Mouse (Mus musculus) hindbrain, embryonic 12.5 days (tissue): ENCODE measurements at regions not wholly inside any gene's neighbourhood (a gene's known extent, or its start where the extent isn't known, plus 50 kb on each side); places are given as distances from the start of the nearest gene placed in this dataset.

Experiments
- ATAC-seq: fragments of 200-750 bp; cut with Nextera tagmentation; 2 replicates; pipeline ENCODE4 v1.8.0; 2017; ENCODE audit warnings: moderate TSS enrichment; ENCODE audit not compliant: low FRiP score
- H3K27ac ChIP-seq: fragments of 300-500 bp; sonication (generic); 2 replicates; pipeline ENCODE4 v1.5.1; 2016; ENCODE audit warnings: mild to moderate bottlenecking
- H3K27me3 ChIP-seq: fragments of 300-500 bp; sonication (generic); 2 replicates; pipeline ENCODE4 v1.6.1; 2016; ENCODE audit warnings: mild to moderate bottlenecking
- H3K36me3 ChIP-seq: fragments of 300-500 bp; sonication (generic); 2 replicates; pipeline ENCODE4 v1.6.1; 2016; ENCODE audit warnings: mild to moderate bottlenecking
- H3K4me1 ChIP-seq: fragments of 300-500 bp; sonication (generic); 2 replicates; pipeline ENCODE4 v1.6.1; 2016
- H3K4me2 ChIP-seq: fragments of 300-500 bp; sonication (generic); replicated peaks from 2 replicates; pipeline ENCODE4 v1.6.1; 2016; ENCODE audit warnings: mild to moderate bottlenecking
- H3K4me3 ChIP-seq: fragments of 300-500 bp; sonication (generic); 2 replicates; pipeline ENCODE4 v1.5.1; 2016; ENCODE audit warnings: mild to moderate bottlenecking
- H3K9ac ChIP-seq: fragments of 300-500 bp; sonication (generic); 2 replicates; pipeline ENCODE4 v1.6.1; 2016; ENCODE audit warnings: mild to moderate bottlenecking, moderate library complexity
- H3K9me3 ChIP-seq: fragments of 300-500 bp; sonication (generic); replicated peaks from 2 replicates; pipeline ENCODE4 v1.6.1; 2016; ENCODE audit warnings: mild to moderate bottlenecking
- WGBS: fragments of 180-500 bp; shearing (Covaris S2); methylation state at CpG from one replicate; pipeline ENCODE4 v1.1.7; 2016; 5-methylcytosine and 5-hydroxymethylcytosine counted together

DNA sequence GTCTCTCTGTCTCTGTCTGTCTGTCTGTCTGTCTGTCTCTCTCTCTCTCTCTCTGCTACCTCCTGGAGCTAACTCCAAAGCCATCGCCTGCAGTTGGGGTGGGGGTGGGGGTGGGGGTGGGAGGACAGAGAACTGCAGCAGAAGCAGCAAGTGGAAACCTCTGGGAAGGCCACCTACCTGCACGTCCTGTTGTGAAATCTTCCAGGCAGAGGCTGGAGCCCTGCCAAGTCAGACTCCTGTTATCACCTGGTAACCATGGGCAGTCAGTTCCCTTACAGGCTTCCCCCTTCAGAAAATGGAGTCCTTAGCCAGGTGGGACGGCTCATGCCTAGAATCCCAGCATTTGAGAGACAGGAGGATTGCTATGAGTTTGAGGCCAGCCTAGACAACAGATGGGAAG lies 361.8 kb downstream of the Bcor start:
- ATAC-seq = 0 out of 2 replicates have a peak, but pooled peaks have one; percentile 12
- 20% methylated on average over 3 of the region's 3 CpGs for WGBS
- H3K9ac ChIP-seq = no peak overlapping the region
- H3K4me1 ChIP-seq = peaks cover 7% of the 10 kb centered on the region
- H3K27ac ChIP-seq = peak overlapping the region; percentile 52
- H3K36me3 ChIP-seq = no peaks in the 10 kb centered on the region
- no peaks in the 10 kb centered on the region for H3K9me3 ChIP-seq
- H3K4me3 ChIP-seq = no peak overlapping the region
- H3K27me3 ChIP-seq = peaks cover 52% of the 10 kb centered on the region
- no peak overlapping the region for H3K4me2 ChIP-seq

- peaks cover 12% of the 10 kb centered on the region for H3K4me1 ChIP-seq
Measured at GRCm38 (mm10) chrX:11800400-11800941, 359.7 kb downstream of the Bcor start.

DNA sequence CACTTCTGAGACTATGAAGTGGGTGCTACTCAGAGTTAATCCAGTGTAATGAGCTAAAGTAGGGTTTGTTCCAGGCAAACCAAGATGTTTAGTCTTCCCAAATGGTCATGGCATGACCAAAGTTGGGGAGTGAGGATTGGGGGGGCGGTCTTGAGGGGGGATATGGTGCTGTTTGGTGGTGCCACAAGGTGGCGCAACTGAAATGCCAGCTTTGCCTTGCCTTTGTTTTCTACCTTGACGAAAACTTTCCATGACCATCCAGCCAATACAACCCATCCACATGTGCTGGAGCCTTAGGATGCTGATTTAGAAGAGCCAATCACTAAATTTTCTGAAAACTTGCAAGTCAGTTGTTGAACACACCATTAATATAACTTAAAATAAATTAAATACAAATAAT lies 358.9 kb downstream of the Bcor start:
- no peaks in the 10 kb centered on the region for H3K36me3 ChIP-seq
- no peak overlapping the region for H3K4me3 ChIP-seq
- H3K4me1 ChIP-seq = peaks cover 12% of the 10 kb centered on the region
- peaks cover 69% of the 10 kb centered on the region for H3K27me3 ChIP-seq
- no peak overlapping the region for H3K27ac ChIP-seq
- 34% methylated on average over 3 of the region's 3 CpGs for WGBS
- H3K9me3 ChIP-seq = no peaks in the 10 kb centered on the region
- ATAC-seq = no peak
- H3K4me2 ChIP-seq = no peak overlapping the region
- no peak overlapping the region for H3K9ac ChIP-seq

More at GRCm38 (mm10) chrX:11800400-11800941, 359.7 kb downstream of the Bcor start:
- Histone ChIP-seq H3K4me3 (no peak overlapping the region), H3K9ac (no peak overlapping the region), H3K27ac (no peak overlapping the region), H3K27me3 (peaks cover 65% of the 10 kb centered on the region), H3K36me3 (no peaks in the 10 kb centered on the region), H3K4me2 (no peak overlapping the region), H3K9me3 (no peaks in the 10 kb centered on the region)
- no peak for ATAC-seq
- 52% methylated on average over 16 of the region's 16 CpGs for WGBS

GRCm38 (mm10) chrX:11801621-11802020 lies 358.5 kb downstream of the Bcor start:
- Histone ChIP-seq H3K27ac (no peak overlapping the region), H3K9me3 (no peaks in the 10 kb centered on the region), H3K4me3 (no peak overlapping the region), H3K9ac (no peak overlapping the region), H3K4me1 (peaks cover 14% of the 10 kb centered on the region), H3K36me3 (no peaks in the 10 kb centered on the region), H3K4me2 (no peak overlapping the region), H3K27me3 (peaks cover 69% of the 10 kb centered on the region)
- WGBS = 44% methylated on average over 12 of the region's 12 CpGs
- ATAC-seq = no peak

- WGBS = 50% methylated on average over 8 of the region's 8 CpGs
- no peaks in the 10 kb centered on the region for H3K9me3 ChIP-seq
- H3K27me3 ChIP-seq = peaks cover 73% of the 10 kb centered on the region
- no peak overlapping the region for H3K9ac ChIP-seq
- H3K4me2 ChIP-seq = no peak overlapping the region
- no peak overlapping the region for H3K4me3 ChIP-seq
- H3K36me3 ChIP-seq = no peaks in the 10 kb centered on the region
- peaks cover 18% of the 10 kb centered on the region for H3K4me1 ChIP-seq
- H3K27ac ChIP-seq = no peak overlapping the region
- no peak for ATAC-seq
Measured at GRCm38 (mm10) chrX:11802074-11802899, 357.9 kb downstream of the Bcor start.

DNA sequence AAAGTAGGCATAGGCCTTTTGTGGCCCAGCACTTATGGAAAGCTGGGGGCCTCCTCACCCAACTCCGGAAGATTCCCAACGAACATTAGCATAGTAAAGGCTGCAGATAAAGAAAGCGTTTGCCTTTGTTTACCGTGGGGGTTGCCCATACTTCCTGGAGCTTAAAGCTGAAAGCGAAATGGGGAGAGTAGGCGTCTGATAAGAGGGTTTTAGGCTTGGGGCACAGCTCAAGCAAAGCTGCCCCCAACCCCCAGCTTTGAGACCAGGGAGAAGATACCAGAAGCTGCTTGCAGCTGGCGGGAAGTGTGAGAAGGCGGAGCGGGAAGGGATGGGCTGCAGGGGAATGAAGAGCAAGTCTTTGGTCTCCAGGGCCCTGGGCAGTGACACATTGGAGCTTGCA lies 356.9 kb downstream of the Bcor start:
- no peak overlapping the region for H3K9ac ChIP-seq
- ATAC-seq = no peak
- H3K4me2 ChIP-seq = no peak overlapping the region
- peaks cover 22% of the 10 kb centered on the region for H3K4me1 ChIP-seq
- H3K27ac ChIP-seq = no peak overlapping the region
- no peaks in the 10 kb centered on the region for H3K9me3 ChIP-seq
- 15% methylated on average over 9 of the region's 9 CpGs for WGBS
- peaks cover 76% of the 10 kb centered on the region for H3K27me3 ChIP-seq
- H3K36me3 ChIP-seq = no peaks in the 10 kb centered on the region
- no peak overlapping the region for H3K4me3 ChIP-seq

GRCm38 (mm10) chrX:11806896-11807252 lies 353.3 kb downstream of the Bcor start:
- Histone ChIP-seq H3K4me3 (peak overlapping the region; percentile 35), H3K27me3 (peaks cover 77% of the 10 kb centered on the region), H3K4me1 (peaks cover 21% of the 10 kb centered on the region), H3K9ac (peak overlapping the region; percentile 53), H3K9me3 (no peaks in the 10 kb centered on the region), H3K36me3 (no peaks in the 10 kb centered on the region), H3K27ac (peak overlapping the region; percentile 88), H3K4me2 (peak overlapping the region; percentile 60)
- ATAC-seq = peak; percentile 20
- 5% methylated on average over 22 of the region's 22 CpGs for WGBS

DNA sequence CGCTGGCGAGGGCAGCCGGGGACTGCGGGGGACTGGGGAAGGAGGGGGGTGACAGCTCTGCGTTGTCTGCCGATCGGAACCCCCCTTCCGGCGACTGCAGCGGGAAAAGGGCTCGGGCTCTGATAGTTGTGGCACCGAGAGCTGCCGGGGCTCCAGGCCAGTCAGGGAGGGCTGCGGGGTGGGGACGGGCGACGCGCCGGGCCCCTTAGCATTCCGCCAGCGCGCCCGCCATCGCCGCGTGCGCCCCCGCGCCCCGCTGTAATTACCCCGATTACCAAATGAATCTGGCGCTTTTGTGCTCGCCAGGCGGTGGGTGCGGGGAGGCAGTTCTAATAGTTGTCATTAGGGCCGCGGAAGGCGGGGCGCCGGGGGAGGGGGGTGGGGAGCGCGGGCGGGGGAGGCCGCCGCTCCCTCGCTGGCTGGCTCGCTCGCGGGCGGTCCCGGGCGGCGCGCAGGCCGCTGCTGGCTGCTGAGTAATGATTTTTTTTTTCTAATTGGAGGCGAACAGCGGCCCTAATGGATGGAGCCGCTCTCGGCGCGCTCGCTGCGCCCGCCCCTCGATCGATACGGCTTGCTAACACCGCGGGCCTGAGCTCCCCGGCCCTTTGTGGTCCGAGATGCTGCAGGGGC lies 352.8 kb downstream of the Bcor start:
- WGBS = 7% methylated on average over 48 of the region's 71 CpGs
- Histone ChIP-seq H3K9ac (peak overlapping the region; percentile 53), H3K27me3 (peaks cover 77% of the 10 kb centered on the region), H3K4me1 (peaks cover 21% of the 10 kb centered on the region), H3K4me3 (peak overlapping the region; percentile 35), H3K9me3 (no peaks in the 10 kb centered on the region), H3K4me2 (peak overlapping the region; percentile 60), H3K36me3 (no peaks in the 10 kb centered on the region), H3K27ac (peak overlapping the region; percentile 88)
- ATAC-seq = peak; percentile 82

DNA sequence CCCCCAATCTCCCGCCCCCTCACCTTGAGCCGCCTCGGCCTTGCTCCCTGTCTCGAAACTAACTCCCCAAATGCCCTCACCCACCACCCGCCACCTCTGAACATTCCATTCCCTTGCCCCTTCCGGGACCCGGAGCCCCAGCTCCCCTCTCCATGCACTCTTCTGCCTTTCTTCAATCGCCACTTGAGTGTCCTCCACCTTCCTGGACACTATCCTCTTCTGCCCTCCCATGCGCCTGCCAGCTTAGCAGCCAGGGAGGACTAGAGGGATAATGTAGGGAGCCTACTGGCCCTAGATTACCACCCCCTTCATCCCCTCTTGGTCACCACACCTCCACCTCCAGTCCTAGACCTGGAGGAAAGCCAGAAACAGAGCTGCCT lies 352.3 kb downstream of the Bcor start:
- WGBS = 12% methylated on average over 9 of the region's 9 CpGs
- H3K9ac ChIP-seq = peak overlapping the region; percentile 53; the same call in 1 of the 2 replicates
- H3K27ac ChIP-seq = peak overlapping the region; percentile 88
- H3K4me2 ChIP-seq = peak overlapping the region; percentile 60
- H3K4me1 ChIP-seq = peaks cover 21% of the 10 kb centered on the region
- peak; percentile 3; the same call in 1 of the 2 replicates for ATAC-seq
- H3K9me3 ChIP-seq = no peaks in the 10 kb centered on the region
- H3K27me3 ChIP-seq = peaks cover 81% of the 10 kb centered on the region
- peak overlapping the region; percentile 35 for H3K4me3 ChIP-seq
- H3K36me3 ChIP-seq = no peaks in the 10 kb centered on the region

DNA sequence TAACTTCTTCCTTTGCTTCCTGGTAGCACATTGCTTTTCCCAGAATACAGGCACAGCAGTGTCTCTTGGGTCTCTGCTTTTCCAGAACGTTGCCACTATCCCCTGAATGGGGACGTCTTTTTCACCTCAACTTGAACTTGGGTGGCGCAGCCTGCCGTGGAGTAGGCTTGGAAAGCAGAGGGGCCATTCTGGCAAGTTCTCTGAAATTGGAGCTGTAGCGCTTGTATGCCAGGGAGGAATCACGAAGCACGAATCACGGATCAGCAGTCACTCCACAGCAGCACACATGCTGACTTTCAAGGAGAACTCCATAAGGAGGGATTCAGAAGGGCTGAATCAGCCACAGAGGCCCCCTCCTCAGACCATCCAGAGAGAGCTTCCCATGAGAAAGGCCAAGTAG lies 351.2 kb downstream of the Bcor start:
- H3K9ac ChIP-seq = no peak overlapping the region
- peaks cover 12% of the 10 kb centered on the region for H3K4me1 ChIP-seq
- no peaks in the 10 kb centered on the region for H3K36me3 ChIP-seq
- H3K4me2 ChIP-seq = no peak overlapping the region
- H3K4me3 ChIP-seq = no peak overlapping the region
- no peak for ATAC-seq
- no peaks in the 10 kb centered on the region for H3K9me3 ChIP-seq
- peaks cover 72% of the 10 kb centered on the region for H3K27me3 ChIP-seq
- H3K27ac ChIP-seq = no peak overlapping the region
- WGBS = 56% methylated on average over 8 of the region's 8 CpGs

DNA sequence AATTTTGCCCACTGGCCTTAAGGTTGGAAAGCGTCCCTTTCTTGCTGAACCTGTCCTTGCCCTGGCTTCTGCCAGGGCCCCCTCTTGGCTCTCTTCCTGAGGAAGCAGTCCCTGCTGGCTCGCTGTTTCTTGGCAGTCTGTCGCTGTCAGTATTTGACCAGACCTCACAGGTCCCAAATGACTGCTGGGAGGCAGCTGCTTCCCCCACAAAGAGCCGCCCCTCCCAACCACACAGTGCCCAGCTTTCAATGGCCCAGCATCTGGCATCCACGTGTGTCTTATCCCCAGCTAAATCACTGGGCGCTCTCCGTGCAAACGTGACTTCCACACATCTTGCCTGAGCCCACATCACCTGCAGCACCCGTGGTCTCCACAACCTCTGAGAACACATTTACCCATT lies 345.3 kb downstream of the Bcor start:
- H3K27ac ChIP-seq = no peak overlapping the region
- no peak overlapping the region for H3K9ac ChIP-seq
- no peaks in the 10 kb centered on the region for H3K4me1 ChIP-seq
- no peak overlapping the region for H3K4me2 ChIP-seq
- H3K36me3 ChIP-seq = no peaks in the 10 kb centered on the region
- no peak overlapping the region for H3K4me3 ChIP-seq
- 42% methylated on average over 9 of the region's 9 CpGs for WGBS
- H3K9me3 ChIP-seq = no peaks in the 10 kb centered on the region
- peaks cover 16% of the 10 kb centered on the region for H3K27me3 ChIP-seq
- peak; percentile 67; the same call in 1 of the 2 replicates for ATAC-seq

- 93% methylated on average over 4 of the region's 4 CpGs for WGBS
- Histone ChIP-seq H3K27me3 (peaks cover 9% of the 10 kb centered on the region; the same call in 1 of the 2 replicates), H3K9me3 (no peaks in the 10 kb centered on the region), H3K27ac (no peak overlapping the region), H3K9ac (no peak overlapping the region), H3K4me1 (no peaks in the 10 kb centered on the region), H3K4me3 (no peak overlapping the region), H3K4me2 (no peak overlapping the region), H3K36me3 (no peaks in the 10 kb centered on the region)
- no peak for ATAC-seq
Measured at GRCm38 (mm10) chrX:11815864-11816263, 344.3 kb downstream of the Bcor start.
